Mouse (Mus musculus) embryonic fibroblast, embryonic 13.5 days (primary cell): ENCODE results near the gene Vmn2r60.
"Not testable (repeated sequence)": the region's sequence is repeated elsewhere in the genome, so short reads cannot be mapped to it uniquely, and the experiment has no call there.

ENCODE experiments used
- CTCF ChIP-seq: IDR thresholded peaks from 2 replicates; pipeline ENCODE4 v1.5.1; 2011; ENCODE audit warnings: mild to moderate bottlenecking, control low read depth, low read length, moderate library complexity, borderline replicate concordance; ENCODE audit not compliant: insufficient read depth
- POLR2A ChIP-seq: IDR thresholded peaks from 2 replicates; pipeline ENCODE4 v1.6.1; 2011; ENCODE audit warnings: low read depth, mild to moderate bottlenecking, control low read depth, low read length, moderate library complexity

DNA sequence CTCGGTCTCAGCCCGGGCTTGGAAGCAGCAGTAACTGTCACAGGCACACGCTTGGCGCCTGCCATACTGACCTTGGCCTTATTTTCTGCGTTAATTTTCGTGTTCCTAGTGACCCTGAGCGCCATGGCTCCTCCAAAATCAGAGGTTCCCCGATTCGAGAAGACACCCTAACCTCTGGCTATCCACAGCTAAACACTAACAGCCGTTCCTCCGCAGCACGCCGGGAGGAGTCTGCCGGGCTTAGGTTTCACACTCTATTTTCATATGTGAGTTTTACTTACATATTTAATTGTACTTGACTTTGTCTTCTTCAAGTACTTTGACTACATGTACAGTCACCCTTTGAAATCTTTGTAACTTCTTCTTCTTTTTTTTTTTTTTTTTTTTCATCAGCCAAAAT lies 509 bp upstream of the Vmn2r60 start:
- TF ChIP-seq CTCF, POLR2A: not testable (repeated sequence)
